Mouse (Mus musculus) spleen, adult 2 months (tissue): ENCODE data around the gene Nxph4. TPM values are rescaled to one million over a fixed set of nuclear protein-coding genes. Genes with fewer than 3 reads are reported as not detected.
A peak's percentile ranks its signal among the peaks of the same experiment; 100 is the strongest.

Experiments used
- DNase-seq, 2 experiments: peaks; one replicate each; pipeline versions ENCODE4 v3.0.0 to v3.0.0-alpha.2; 2012 to 2021; ENCODE audit warnings: low spot score in 2 of 2, low read depth in 1 of 2
- H3K27ac ChIP-seq: fragments of 200-500 bp; 2 replicates; pipeline ENCODE4 v1.5.1; 2012; ENCODE audit warnings: low read length, inconsistent platforms; ENCODE audit not compliant: insufficient read depth
- H3K27me3 ChIP-seq: fragments of 200-500 bp; 2 replicates; pipeline ENCODE4 v1.6.1; 2012; ENCODE audit warnings: mild to moderate bottlenecking, moderate library complexity, low read length, inconsistent platforms; ENCODE audit not compliant: control insufficient read depth, insufficient read depth
- H3K36me3 ChIP-seq: fragments of 200-500 bp; 2 replicates; pipeline ENCODE4 v1.6.1; 2012; ENCODE audit warnings: mild to moderate bottlenecking, low read length, inconsistent platforms; ENCODE audit not compliant: control insufficient read depth, insufficient read depth
- H3K4me1 ChIP-seq: fragments of 200-500 bp; 2 replicates; pipeline ENCODE4 v1.6.1; 2011; ENCODE audit warnings: inconsistent platforms; ENCODE audit not compliant: control insufficient read depth, insufficient read depth, insufficient read length
- H3K4me3 ChIP-seq: fragments of 200-500 bp; 2 replicates; pipeline ENCODE4 v1.5.1; 2011; ENCODE audit warnings: mild to moderate bottlenecking, inconsistent platforms; ENCODE audit not compliant: insufficient read depth, insufficient read length; ENCODE audit errors: extremely low read depth
- CTCF ChIP-seq: fragments of 200-500 bp; IDR thresholded peaks from 2 replicates; pipeline ENCODE4 v1.5.1; 2011; ENCODE audit warnings: mild to moderate bottlenecking, inconsistent platforms; ENCODE audit not compliant: insufficient read depth, insufficient read length, insufficient replicate concordance; ENCODE audit errors: extremely low read depth
- POLR2A ChIP-seq: fragments of 200-500 bp; IDR thresholded peaks from 2 replicates; pipeline ENCODE4 v1.6.1; 2011; ENCODE audit warnings: low read depth, low read length, inconsistent platforms
- WGBS: fragments of 180-500 bp; shearing (Covaris S2); methylation state at CpG from one replicate; pipeline ENCODE4 v1.1.7; 2018; 5-methylcytosine and 5-hydroxymethylcytosine counted together
- polyA plus RNA-seq: library from polyadenylated mRNA; depleted of rRNA; stranded (reverse); fragments of >200 nt; gene quantifications from 2 replicates; pipeline ENCODE4 v1.2.3, GENCODE M21; 2012

Gene Nxph4
- polyA plus RNA-seq, 1 experiment, result not detected

GRCm38 (mm10) chr10:127572281-127572680 is 37.9 kb upstream of the Nxph4 start:
- no peak for DNase-seq
- H3K4me1 ChIP-seq, result no peaks in the 10 kb centered on the region
- H3K4me3 ChIP-seq, result no peak overlapping the region
- no peaks in the 10 kb centered on the region for H3K27me3 ChIP-seq
- no peaks in the 10 kb centered on the region for H3K36me3 ChIP-seq
- WGBS, result 96% methylated on average over 5 of the region's 5 CpGs
- no peak overlapping the region for H3K27ac ChIP-seq
- TF ChIP-seq CTCF, result no peak
- TF ChIP-seq POLR2A, result no peak

DNA sequence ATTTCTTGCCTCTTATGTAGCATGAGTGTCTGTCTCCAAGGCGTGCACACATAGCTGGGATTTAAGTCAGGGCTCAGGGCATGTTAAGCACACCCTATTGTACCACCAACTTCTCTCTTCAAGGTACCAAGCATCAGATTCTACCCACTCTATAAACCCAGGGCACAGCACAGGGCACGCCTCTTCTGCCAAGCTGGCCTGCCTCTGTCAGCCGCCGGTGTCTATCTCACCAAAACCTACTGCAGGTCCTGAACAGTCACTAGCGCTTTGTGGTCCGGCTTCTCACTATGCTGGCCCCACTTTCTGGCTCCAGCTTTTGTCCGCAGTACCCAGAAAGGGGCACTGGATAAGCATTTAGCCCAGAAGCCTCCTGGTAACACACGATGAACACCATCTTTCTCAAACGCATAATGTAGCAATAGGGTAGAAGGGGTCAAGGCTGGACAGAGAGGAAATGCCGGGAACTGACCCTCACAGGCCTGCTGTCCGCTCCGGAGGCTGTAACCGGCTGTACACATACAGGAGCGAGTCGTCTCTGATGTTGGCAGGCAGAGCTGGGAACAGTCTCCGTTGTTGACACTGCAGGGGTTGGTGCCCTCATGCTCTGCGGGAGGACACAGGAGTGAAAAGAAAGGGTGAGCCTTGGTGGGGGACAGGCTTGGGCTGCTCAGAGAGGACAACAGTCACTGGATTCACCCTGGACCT is 36.7 kb upstream of the Nxph4 start:
- Histone ChIP-seq H3K4me1 (no peaks in the 10 kb centered on the region), H3K36me3 (no peaks in the 10 kb centered on the region), H3K27ac (no peak overlapping the region), H3K27me3 (no peaks in the 10 kb centered on the region), H3K4me3 (no peak overlapping the region)
- no peak for TF ChIP-seq CTCF
- TF ChIP-seq POLR2A, result no peak
- 90% methylated on average over 17 of the region's 17 CpGs for WGBS
- no peak for DNase-seq

DNA sequence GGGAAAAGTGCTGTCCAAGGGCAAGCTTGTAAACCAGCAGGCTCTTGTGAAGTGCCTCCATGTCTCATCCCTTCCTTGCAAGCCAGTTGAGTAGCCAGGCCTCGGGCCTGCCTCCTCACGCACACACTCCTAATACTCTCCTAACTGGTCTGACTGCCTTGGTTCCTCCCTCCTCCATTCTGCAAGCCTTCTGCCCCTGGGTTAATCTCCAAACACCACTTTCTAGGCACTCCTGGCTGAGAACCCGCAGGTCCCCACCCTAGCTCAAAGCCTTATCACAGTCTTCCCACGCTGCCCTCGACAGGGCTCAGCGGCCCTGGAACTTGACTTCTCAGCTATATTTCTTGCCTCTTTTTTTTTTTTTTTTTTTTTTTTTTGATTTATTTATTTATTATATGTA is 36.0 kb upstream of the Nxph4 start:
- 77% methylated on average over 6 of the region's 6 CpGs for WGBS
- no peak overlapping the region for H3K4me3 ChIP-seq
- H3K27me3 ChIP-seq, result no peaks in the 10 kb centered on the region
- DNase-seq, result no peak
- H3K27ac ChIP-seq, result peak overlapping the region; percentile 8; the same call in 1 of the 2 replicates
- no peaks in the 10 kb centered on the region for H3K36me3 ChIP-seq
- H3K4me1 ChIP-seq, result no peaks in the 10 kb centered on the region
- no peak for TF ChIP-seq CTCF
- TF ChIP-seq POLR2A, result no peak

GRCm38 (mm10) chr10:127569450-127569849 is 35.1 kb upstream of the Nxph4 start:
- no peak overlapping the region for H3K4me3 ChIP-seq
- H3K4me1 ChIP-seq, result no peaks in the 10 kb centered on the region
- TF ChIP-seq CTCF (peak; percentile 66; the same call in 1 of the 2 replicates), POLR2A (no peak)
- WGBS, result 1% methylated on average over 3 of the region's 3 CpGs
- no peaks in the 10 kb centered on the region for H3K36me3 ChIP-seq
- no peaks in the 10 kb centered on the region for H3K27me3 ChIP-seq
- H3K27ac ChIP-seq, result no peak overlapping the region
- peak; percentile 30 to 62 for DNase-seq

GRCm38 (mm10) chr10:127566553-127567326 is 32.4 kb upstream of the Nxph4 start:
- no peak overlapping the region for H3K27ac ChIP-seq
- H3K4me3 ChIP-seq, result no peak overlapping the region
- no peak for TF ChIP-seq CTCF
- no peak for TF ChIP-seq POLR2A
- no peaks in the 10 kb centered on the region for H3K27me3 ChIP-seq
- no peaks in the 10 kb centered on the region for H3K36me3 ChIP-seq
- H3K4me1 ChIP-seq, result no peaks in the 10 kb centered on the region
- DNase-seq, result no peak
- WGBS, result 91% methylated on average over 28 of the region's 28 CpGs

- WGBS, result 26% methylated on average over 13 of the region's 13 CpGs
- no peak overlapping the region for H3K27ac ChIP-seq
Observed at GRCm38 (mm10) chr10:127564301-127564700, 29.9 kb upstream of the Nxph4 start.

More at GRCm38 (mm10) chr10:127564301-127564700, 29.9 kb upstream of the Nxph4 start:
- DNase-seq, result no peak
- Histone ChIP-seq H3K4me1 (no peaks in the 10 kb centered on the region), H3K4me3 (no peak overlapping the region), H3K36me3 (no peaks in the 10 kb centered on the region), H3K27me3 (no peaks in the 10 kb centered on the region)
- no peak for TF ChIP-seq CTCF
- TF ChIP-seq POLR2A, result no peak
